Mouse (Mus musculus) stomach, postnatal 0 days (tissue): Measurements from ENCODE around the gene Lig3. TPM values are rescaled to one million over a fixed set of nuclear protein-coding genes. Genes with fewer than 3 reads are reported as not detected.

ENCODE experiments used
- ATAC-seq: fragments of 200-750 bp; cut with Nextera tagmentation; 2 replicates; pipeline ENCODE4 v1.8.0; 2017; ENCODE audit not compliant: low FRiP score, low TSS enrichment
- DNase-seq: peaks from one replicate; pipeline ENCODE4 v3.0.0-alpha.2; 2016; ENCODE audit warnings: low spot score
- H3K27ac ChIP-seq: fragments of 300-500 bp; sonication (generic); replicated peaks from 2 replicates; pipeline ENCODE4 v1.5.1; 2014; ENCODE audit warnings: mild to moderate bottlenecking, control low read depth
- H3K27me3 ChIP-seq: fragments of 300-500 bp; sonication (generic); 2 replicates; pipeline ENCODE4 v1.6.1; 2014; ENCODE audit warnings: low read length; ENCODE audit not compliant: control insufficient read depth, insufficient read depth
- H3K36me3 ChIP-seq: fragments of 300-500 bp; sonication (generic); 2 replicates; pipeline ENCODE4 v1.6.1; 2014; ENCODE audit warnings: low read length, mixed read lengths; ENCODE audit not compliant: control insufficient read depth, insufficient read depth
- H3K4me1 ChIP-seq: fragments of 300-500 bp; sonication (generic); replicated peaks from 2 replicates; pipeline ENCODE4 v1.6.1; 2014; ENCODE audit warnings: antibody characterized with exemption; ENCODE audit not compliant: control insufficient read depth, insufficient read depth
- H3K4me2 ChIP-seq: fragments of 300-500 bp; sonication (generic); replicated peaks from 2 replicates; pipeline ENCODE4 v1.6.1; 2014; ENCODE audit warnings: low read depth, mild to moderate bottlenecking, control low read depth, moderate library complexity
- H3K4me3 ChIP-seq: fragments of 300-500 bp; sonication (generic); 2 replicates; pipeline ENCODE4 v1.5.1; 2014; ENCODE audit warnings: low read depth, low read length, control low read depth
- H3K9ac ChIP-seq: fragments of 300-500 bp; sonication (generic); 2 replicates; pipeline ENCODE4 v1.6.1; 2014; ENCODE audit warnings: mild to moderate bottlenecking, low read length, control low read depth, mixed read lengths
- H3K9me3 ChIP-seq: fragments of 300-500 bp; sonication (generic); 2 replicates; pipeline ENCODE4 v1.6.1; 2016; ENCODE audit warnings: low read length; ENCODE audit not compliant: control insufficient read depth
- CTCF ChIP-seq: IDR thresholded peaks from 2 replicates; pipeline ENCODE4 v1.5.1; 2016; ENCODE audit warnings: antibody characterized with exemption, low read depth, mild to moderate bottlenecking, moderate library complexity
- EP300 ChIP-seq: optimal IDR thresholded peaks from 2 replicates; pipeline ENCODE3; 2016; ENCODE audit warnings: antibody characterized with exemption
- WGBS: fragments of 180-500 bp; shearing (Covaris S2); extraction: QIAGEN DNeasy Blood & Tissue Kit; methylation state at CpG from one replicate; pipeline ENCODE4 v1.1.7; 2014; 5-methylcytosine and 5-hydroxymethylcytosine counted together
- polyA plus RNA-seq: library from polyadenylated mRNA; unstranded; fragments of >200 nt; fragmentation: Nextera tagmentation; extraction: Ambion mirVana; gene quantifications from 2 replicates; pipeline ENCODE4 v1.2.1, GENCODE M21; 2015

The Lig3 gene
- polyA plus RNA-seq, 1 experiment from 2014 or later = 13.4 TPM

DNA sequence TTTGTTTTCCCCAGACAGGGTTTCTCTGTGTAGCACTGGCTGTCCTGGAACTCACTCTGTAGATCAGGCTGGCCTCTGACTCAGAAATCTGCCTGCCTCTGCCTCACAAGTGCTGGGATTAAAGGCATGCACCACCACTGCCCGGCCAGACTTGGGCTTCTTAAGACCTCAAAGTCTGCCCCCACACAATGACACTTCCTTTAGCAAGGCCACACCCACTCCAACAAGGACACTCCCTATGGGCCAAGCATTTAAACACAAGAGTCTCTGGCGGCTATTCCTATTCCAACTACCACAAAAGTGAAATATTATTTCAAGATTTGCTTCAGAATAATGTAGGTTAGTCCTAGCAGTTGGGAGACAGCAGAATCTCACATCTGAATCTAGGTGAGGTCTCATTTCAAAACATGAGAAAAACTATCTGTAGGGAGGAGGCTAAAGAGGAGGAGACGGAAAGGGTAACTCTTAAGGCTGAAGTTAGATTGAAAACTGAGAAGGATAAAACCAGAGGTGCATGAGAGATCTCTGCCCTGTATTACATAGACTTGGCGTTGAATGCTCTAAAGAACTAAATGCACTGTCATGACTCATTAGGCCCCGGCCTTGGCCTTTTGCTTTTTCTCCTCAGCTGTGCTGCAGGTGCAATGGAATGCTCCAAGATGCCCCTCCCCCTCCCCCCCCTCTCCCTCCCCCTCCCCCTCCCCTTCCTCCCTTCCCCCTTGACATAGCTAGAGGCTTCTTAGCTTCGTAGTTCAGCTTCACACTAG is 28.4 kb upstream of the Lig3 start:
- H3K4me2 ChIP-seq = no peak overlapping the region
- ATAC-seq (no peak), DNase-seq (no peak)
- H3K27me3 ChIP-seq = no peaks in the 10 kb centered on the region
- no peak overlapping the region for H3K9ac ChIP-seq
- no peaks in the 10 kb centered on the region for H3K4me1 ChIP-seq
- TF ChIP-seq CTCF (no peak), EP300 (no peak)
- no peak overlapping the region for H3K27ac ChIP-seq
- 68% methylated on average over 6 of the region's 6 CpGs for WGBS
- no peaks in the 10 kb centered on the region for H3K36me3 ChIP-seq
- H3K9me3 ChIP-seq = no peaks in the 10 kb centered on the region
- H3K4me3 ChIP-seq = no peak overlapping the region

DNA sequence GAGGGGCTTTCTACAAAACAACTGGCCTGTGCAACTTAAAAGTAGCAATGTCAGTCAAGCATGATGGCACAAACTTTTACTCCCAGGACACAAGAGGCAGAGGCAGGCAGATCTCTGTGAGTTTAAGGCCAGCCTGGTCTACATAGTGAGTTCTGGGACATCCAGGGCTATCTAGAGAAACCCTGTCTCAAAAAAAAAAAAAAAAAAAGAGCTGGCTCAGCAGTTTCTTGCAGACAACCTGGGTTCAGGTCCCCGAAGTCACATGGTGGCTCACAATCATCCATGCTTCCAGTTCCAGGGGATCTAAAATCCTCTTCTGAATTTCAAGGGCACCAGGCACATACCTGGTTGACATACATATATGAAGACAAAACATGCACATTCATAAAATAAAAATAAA is 25.0 kb upstream of the Lig3 start:
- ATAC-seq = no peak
- Histone ChIP-seq H3K9me3 (no peaks in the 10 kb centered on the region), H3K27ac (no peak overlapping the region), H3K27me3 (no peaks in the 10 kb centered on the region), H3K4me3 (no peak overlapping the region), H3K9ac (no peak overlapping the region), H3K36me3 (no peaks in the 10 kb centered on the region), H3K4me2 (no peak overlapping the region), H3K4me1 (no peaks in the 10 kb centered on the region)
- TF ChIP-seq CTCF (no peak), EP300 (no peak)
- DNase-seq = no peak
- 83% methylated on average over 1 of the region's 1 CpGs for WGBS

DNA sequence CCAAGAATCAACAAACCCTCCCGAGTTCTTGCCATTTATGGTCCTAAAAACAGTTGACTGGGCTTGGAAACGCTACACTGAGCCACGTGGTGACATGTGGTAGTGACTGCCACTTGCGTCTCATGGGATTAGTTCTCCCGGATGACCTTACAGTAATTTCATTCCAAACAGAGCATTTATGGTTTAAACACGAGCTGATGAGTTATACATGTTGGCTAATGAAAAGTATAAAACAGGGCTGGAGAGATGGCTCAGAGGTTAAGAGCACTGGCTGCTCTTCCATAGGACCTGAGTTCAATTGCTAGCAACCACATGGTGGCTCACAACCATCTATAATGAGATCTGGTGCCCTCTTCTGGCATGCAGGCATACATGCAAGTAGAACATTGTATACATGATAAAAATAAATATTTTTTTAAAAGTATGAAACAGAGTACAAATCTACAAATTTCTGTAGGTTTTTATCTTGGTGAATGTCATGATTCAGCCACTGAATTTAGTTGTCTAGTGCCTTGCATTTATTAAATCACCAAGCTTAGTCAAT is 18.6 kb upstream of the Lig3 start:
- Histone ChIP-seq H3K27ac (no peak overlapping the region), H3K36me3 (no peaks in the 10 kb centered on the region), H3K4me2 (no peak overlapping the region), H3K27me3 (no peaks in the 10 kb centered on the region), H3K9ac (no peak overlapping the region), H3K4me3 (no peak overlapping the region), H3K4me1 (0 out of 2 replicates have a peak, but pooled peaks cover 4% of the 10 kb centered on the region), H3K9me3 (no peaks in the 10 kb centered on the region)
- 90% methylated on average over 6 of the region's 6 CpGs for WGBS
- TF ChIP-seq EP300 (no peak), CTCF (peak; percentile 51)
- ATAC-seq = no peak
- DNase-seq = no peak

DNA sequence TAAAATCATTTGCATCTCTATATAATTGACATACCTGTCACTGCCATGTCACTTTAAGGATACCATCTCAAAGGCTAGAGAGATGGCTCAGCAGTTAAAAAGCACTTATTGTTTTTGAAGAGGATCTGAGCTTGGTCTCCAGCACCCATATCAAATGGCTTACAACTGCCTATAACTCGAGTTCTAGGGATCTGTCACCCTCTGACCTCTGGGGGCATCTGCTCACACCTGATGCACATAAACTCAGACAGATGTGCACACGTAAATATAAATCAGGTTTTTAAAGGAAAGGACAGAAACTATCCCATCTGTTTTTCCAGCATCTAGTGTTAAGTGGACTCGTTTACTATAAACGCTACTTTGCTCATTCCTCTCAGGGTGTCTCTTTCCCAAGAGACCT is 17.6 kb upstream of the Lig3 start:
- H3K9me3 ChIP-seq = no peaks in the 10 kb centered on the region
- WGBS = 8% methylated on average over 4 of the region's 4 CpGs
- no peak for TF ChIP-seq CTCF
- no peak for TF ChIP-seq EP300
- H3K4me2 ChIP-seq = peak overlapping the region; percentile 93
- no peak overlapping the region for H3K27ac ChIP-seq
- no peaks in the 10 kb centered on the region for H3K27me3 ChIP-seq
- ATAC-seq = no peak
- H3K4me3 ChIP-seq = peak overlapping the region; percentile 91
- H3K36me3 ChIP-seq = no peaks in the 10 kb centered on the region
- no peak overlapping the region for H3K9ac ChIP-seq
- H3K4me1 ChIP-seq = 0 out of 2 replicates have a peak, but pooled peaks cover 4% of the 10 kb centered on the region
- DNase-seq = no peak

DNA sequence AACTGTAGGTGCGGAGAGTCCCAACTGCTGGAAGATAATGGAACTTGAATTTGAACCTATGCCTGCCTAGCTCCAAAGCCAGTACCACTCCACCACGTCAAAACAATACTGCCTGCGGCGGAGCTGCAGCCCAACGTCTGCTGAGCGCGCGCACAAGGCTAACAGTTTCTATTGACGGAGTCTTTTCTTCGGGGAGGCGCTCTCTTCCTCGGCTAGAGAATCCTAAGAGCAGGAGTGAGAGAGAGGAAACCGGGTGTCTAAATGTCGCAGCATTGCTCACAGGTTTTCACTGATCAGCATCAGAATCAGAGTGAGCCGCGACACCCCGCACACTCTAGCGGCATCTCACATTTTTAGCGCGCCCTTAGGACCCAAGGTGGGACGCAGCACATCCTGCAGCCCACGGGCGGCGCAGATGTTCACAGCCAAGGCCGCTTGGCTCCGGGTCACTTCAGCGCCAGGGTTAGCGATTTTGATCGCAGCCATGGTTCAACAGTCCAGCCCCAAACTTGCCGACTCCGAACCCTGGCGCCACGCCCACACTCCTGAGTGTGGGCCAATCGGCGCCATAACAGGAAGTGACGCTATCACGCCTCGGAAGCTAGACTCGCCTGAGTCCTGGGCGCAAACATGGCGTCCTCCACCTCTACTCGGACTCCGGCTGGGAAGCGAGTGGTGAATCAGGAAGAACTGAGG is 17.0 kb upstream of the Lig3 start, which contains the start of the genes Cct6b and Zfp830:
Cct6b (minus strand) TSS at position 580 of the 696 bp plus-strand sequence.
Zfp830 (plus strand) TSS at position 604 of the 696 bp plus-strand sequence.
- no peaks in the 10 kb centered on the region for H3K9me3 ChIP-seq
- peak within 1 kb of the TSS; percentile 91 for H3K4me3 ChIP-seq
- H3K36me3 ChIP-seq = peaks cover under 1% of the 10 kb centered on the region; the same call in 1 of the 2 replicates
- WGBS = under 1% methylated on average over 44 of the region's 44 CpGs
- TF ChIP-seq EP300 (no peak), CTCF (no peak; the same call in 1 of the 2 replicates)
- DNase-seq (peak; percentile 93), ATAC-seq (peak; percentile 99)
- peak within 1 kb of the TSS; percentile 91 for H3K9ac ChIP-seq
- H3K27me3 ChIP-seq = no peaks in the 10 kb centered on the region
- H3K4me1 ChIP-seq = 0 out of 2 replicates have a peak, but pooled peaks cover 4% of the 10 kb centered on the region
- H3K4me2 ChIP-seq = peak within 1 kb of the TSS; percentile 93
- peak within 1 kb of the TSS; percentile 90 for H3K27ac ChIP-seq
